Mouse (Mus musculus) megakaryocyte, embryonic 14.5 days (primary cell): ENCODE measurements around the gene Prkce.

Experiments used
- FLI1 ChIP-seq: IDR thresholded peaks from 2 replicates; pipeline ENCODE4 v1.6.1; 2012; ENCODE audit warnings: low read length, inconsistent platforms, mixed read lengths
- GATA1 ChIP-seq: IDR thresholded peaks from 3 replicates; pipeline ENCODE4 v1.6.1; 2012; ENCODE audit warnings: mixed read lengths, low read length, inconsistent platforms, borderline replicate concordance

- TF ChIP-seq GATA1 (no peak), FLI1 (no peak)
Measured at GRCm38 (mm10) chr17:86285058-86285457, 117.5 kb downstream of the Prkce start.
